Mouse (Mus musculus): ENCODE measurements around the gene Ubr3. TPM values are rescaled to one million over a fixed set of nuclear protein-coding genes. Genes with fewer than 3 reads are reported as not detected.

The Ubr3 gene
- polyA plus RNA-seq (2014; fragmentation: Nextera tagmentation; extraction: Ambion mirVana), result 15.9 and 18.1 TPM in 2 replicates

DNA sequence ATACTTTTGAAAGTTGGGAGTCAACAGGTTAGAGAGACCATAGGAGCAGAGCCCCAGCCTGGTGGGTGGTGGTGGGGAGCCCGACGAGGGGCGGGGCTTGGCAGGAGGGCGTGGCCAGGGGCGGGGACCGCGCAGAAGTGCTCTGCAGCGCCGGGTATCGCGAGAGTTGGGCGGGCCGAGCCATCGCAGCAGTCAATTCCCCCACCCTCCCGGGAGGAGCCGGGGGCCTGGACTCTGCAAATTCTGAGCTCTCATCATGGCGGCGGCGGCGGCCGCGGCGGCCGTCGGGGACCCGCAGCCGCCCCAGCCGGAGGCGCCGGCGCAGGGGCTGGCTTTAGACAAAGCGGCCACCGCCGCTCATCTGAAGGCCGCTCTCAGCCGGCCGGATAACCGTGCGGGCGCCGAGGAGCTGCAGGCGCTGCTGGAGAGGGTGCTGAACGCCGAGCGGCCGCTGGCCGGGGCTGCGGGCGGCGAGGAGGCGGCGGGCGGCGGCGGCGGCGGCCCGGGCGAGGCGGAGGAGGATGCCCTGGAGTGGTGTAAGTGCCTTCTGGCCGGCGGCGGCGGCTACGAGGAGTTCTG, at the start of gene Ubr3:
Ubr3 (plus strand) TSS at position 208 of the 579 bp plus-strand sequence.
- no peaks in the 10 kb centered on the region for H3K9me3 ChIP-seq (replicated peaks; ENCODE audit: control insufficient read depth, low read length)
- no peaks in the 10 kb centered on the region for H3K4me1 ChIP-seq (ENCODE audit: control insufficient read depth, insufficient read depth, low read length)
- no peaks in the 10 kb centered on the region for H3K27me3 ChIP-seq (ENCODE audit: control insufficient read depth, insufficient read depth, low read length)
- H3K36me3 ChIP-seq (replicated peaks; ENCODE audit: control insufficient read depth, insufficient read depth, low read depth, low read length), result no peaks in the 10 kb centered on the region
- peak within 1 kb of the TSS; percentile 92 for H3K4me2 ChIP-seq (ENCODE audit: low read depth, low read length)
- WGBS, result under 1% methylated on average over 41 of the region's 65 CpGs
- peak within 1 kb of the TSS; percentile 89 for H3K4me3 ChIP-seq (ENCODE audit: low read depth, low read length)
- peak within 1 kb of the TSS; percentile 91 for H3K9ac ChIP-seq (replicated peaks; ENCODE audit: low read length)
- H3K27ac ChIP-seq (replicated peaks; ENCODE audit: low read depth, low read length), result peak within 1 kb of the TSS; percentile 89
- ATAC-seq (replicated peaks; ENCODE audit: insufficient number of reproducible peaks, low FRiP score, low TSS enrichment, low read depth) (peak; percentile 96), DNase-seq (ENCODE audit: low spot score) (peak; percentile 97)

GRCm38 (mm10) chr2:69849215-69849614, 47.8 kb upstream of the Ubr3 start:
- Histone ChIP-seq H3K4me3 (ENCODE audit: low read depth, low read length) (no peak overlapping the region), H3K27ac (replicated peaks; ENCODE audit: low read depth, low read length) (no peak overlapping the region), H3K4me2 (ENCODE audit: low read depth, low read length) (no peak overlapping the region), H3K36me3 (replicated peaks; ENCODE audit: control insufficient read depth, insufficient read depth, low read depth, low read length) (no peaks in the 10 kb centered on the region), H3K9me3 (replicated peaks; ENCODE audit: control insufficient read depth, low read length) (no peaks in the 10 kb centered on the region), H3K9ac (replicated peaks; ENCODE audit: low read length) (no peak overlapping the region), H3K27me3 (ENCODE audit: control insufficient read depth, insufficient read depth, low read length) (no peaks in the 10 kb centered on the region), H3K4me1 (ENCODE audit: control insufficient read depth, insufficient read depth, low read length) (no peaks in the 10 kb centered on the region)
- 68% methylated on average over 6 of the region's 6 CpGs for WGBS
- DNase-seq (ENCODE audit: low spot score) (no peak), ATAC-seq (replicated peaks; ENCODE audit: insufficient number of reproducible peaks, low FRiP score, low TSS enrichment, low read depth) (no peak)

- ATAC-seq (replicated peaks; ENCODE audit: insufficient number of reproducible peaks, low FRiP score, low TSS enrichment, low read depth) (no peak), DNase-seq (ENCODE audit: low spot score) (no peak)
- H3K4me3 ChIP-seq (ENCODE audit: low read depth, low read length), result no peak overlapping the region
- 77% methylated on average over 2 of the region's 2 CpGs for WGBS
- H3K9ac ChIP-seq (replicated peaks; ENCODE audit: low read length), result no peak overlapping the region
- no peak overlapping the region for H3K4me2 ChIP-seq (ENCODE audit: low read depth, low read length)
- no peak overlapping the region for H3K27ac ChIP-seq (replicated peaks; ENCODE audit: low read depth, low read length)
- no peaks in the 10 kb centered on the region for H3K9me3 ChIP-seq (replicated peaks; ENCODE audit: control insufficient read depth, low read length)
- no peaks in the 10 kb centered on the region for H3K27me3 ChIP-seq (ENCODE audit: control insufficient read depth, insufficient read depth, low read length)
- H3K36me3 ChIP-seq (replicated peaks; ENCODE audit: control insufficient read depth, insufficient read depth, low read depth, low read length), result no peaks in the 10 kb centered on the region
- no peaks in the 10 kb centered on the region for H3K4me1 ChIP-seq (ENCODE audit: control insufficient read depth, insufficient read depth, low read length)
These were observed 45.5 kb upstream of the Ubr3 start for GRCm38 (mm10) chr2:69851427-69852058.

DNA sequence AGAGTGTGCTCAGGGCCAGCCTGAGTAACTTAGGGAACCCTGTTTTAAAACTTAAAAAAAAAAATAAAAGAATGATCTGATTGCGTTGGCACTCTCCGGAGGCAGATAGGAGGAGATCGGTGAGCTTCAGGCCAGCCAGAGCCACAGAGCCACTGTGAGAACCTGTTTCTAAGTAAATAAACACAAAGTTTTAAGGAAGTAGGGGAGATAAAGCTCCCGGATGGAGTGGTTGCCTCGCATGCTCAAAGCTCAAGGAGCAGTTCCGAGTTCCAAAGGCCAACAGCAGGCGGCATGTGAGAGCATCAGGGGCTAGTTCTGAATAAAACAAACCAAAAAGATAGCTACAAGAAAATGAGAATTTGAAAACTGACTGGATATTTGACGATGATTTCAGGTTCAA, 40.7 kb upstream of the Ubr3 start:
- no peaks in the 10 kb centered on the region for H3K27me3 ChIP-seq (ENCODE audit: control insufficient read depth, insufficient read depth, low read length)
- DNase-seq (ENCODE audit: low spot score), result no peak
- no peaks in the 10 kb centered on the region for H3K9me3 ChIP-seq (replicated peaks; ENCODE audit: control insufficient read depth, low read length)
- H3K36me3 ChIP-seq (replicated peaks; ENCODE audit: control insufficient read depth, insufficient read depth, low read depth, low read length), result no peaks in the 10 kb centered on the region
- ATAC-seq (replicated peaks; ENCODE audit: insufficient number of reproducible peaks, low FRiP score, low TSS enrichment, low read depth), result no peak
- no peaks in the 10 kb centered on the region for H3K4me1 ChIP-seq (ENCODE audit: control insufficient read depth, insufficient read depth, low read length)
- no peak overlapping the region for H3K4me3 ChIP-seq (ENCODE audit: low read depth, low read length)
- H3K9ac ChIP-seq (replicated peaks; ENCODE audit: low read length), result no peak overlapping the region
- H3K4me2 ChIP-seq (ENCODE audit: low read depth, low read length), result no peak overlapping the region
- no peak overlapping the region for H3K27ac ChIP-seq (replicated peaks; ENCODE audit: low read depth, low read length)
- 61% methylated on average over 8 of the region's 8 CpGs for WGBS

GRCm38 (mm10) chr2:69857882-69858281, 39.2 kb upstream of the Ubr3 start:
- no peak overlapping the region for H3K9ac ChIP-seq (replicated peaks; ENCODE audit: low read length)
- 82% methylated on average over 1 of the region's 1 CpGs for WGBS
- H3K4me3 ChIP-seq (ENCODE audit: low read depth, low read length), result no peak overlapping the region
- no peaks in the 10 kb centered on the region for H3K4me1 ChIP-seq (ENCODE audit: control insufficient read depth, insufficient read depth, low read length)
- DNase-seq (ENCODE audit: low spot score) (peak; percentile 12), ATAC-seq (replicated peaks; ENCODE audit: insufficient number of reproducible peaks, low FRiP score, low TSS enrichment, low read depth) (no peak)
- no peaks in the 10 kb centered on the region for H3K36me3 ChIP-seq (replicated peaks; ENCODE audit: control insufficient read depth, insufficient read depth, low read depth, low read length)
- no peaks in the 10 kb centered on the region for H3K9me3 ChIP-seq (replicated peaks; ENCODE audit: control insufficient read depth, low read length)
- no peaks in the 10 kb centered on the region for H3K27me3 ChIP-seq (ENCODE audit: control insufficient read depth, insufficient read depth, low read length)
- no peak overlapping the region for H3K4me2 ChIP-seq (ENCODE audit: low read depth, low read length)
- no peak overlapping the region for H3K27ac ChIP-seq (replicated peaks; ENCODE audit: low read depth, low read length)

GRCm38 (mm10) chr2:69860972-69861452, 36.0 kb upstream of the Ubr3 start:
- H3K4me1 ChIP-seq (ENCODE audit: control insufficient read depth, insufficient read depth, low read length), result no peaks in the 10 kb centered on the region
- peak overlapping the region; percentile 42 for H3K4me2 ChIP-seq (ENCODE audit: low read depth, low read length)
- H3K27me3 ChIP-seq (ENCODE audit: control insufficient read depth, insufficient read depth, low read length), result no peaks in the 10 kb centered on the region
- ATAC-seq (replicated peaks; ENCODE audit: insufficient number of reproducible peaks, low FRiP score, low TSS enrichment, low read depth), result peak; percentile 41; the same call in 1 of the 2 replicates
- 12% methylated on average over 13 of the region's 13 CpGs for WGBS
- no peak for DNase-seq (ENCODE audit: low spot score)
- H3K27ac ChIP-seq (replicated peaks; ENCODE audit: low read depth, low read length), result 0 out of 2 replicates have a peak overlapping the region, but pooled peaks have one; percentile 82
- peak overlapping the region; percentile 100 for H3K4me3 ChIP-seq (ENCODE audit: low read depth, low read length)
- peak overlapping the region; percentile 99 for H3K9ac ChIP-seq (replicated peaks; ENCODE audit: low read length)
- H3K9me3 ChIP-seq (replicated peaks; ENCODE audit: control insufficient read depth, low read length), result no peaks in the 10 kb centered on the region
- no peaks in the 10 kb centered on the region for H3K36me3 ChIP-seq (replicated peaks; ENCODE audit: control insufficient read depth, insufficient read depth, low read depth, low read length)

DNA sequence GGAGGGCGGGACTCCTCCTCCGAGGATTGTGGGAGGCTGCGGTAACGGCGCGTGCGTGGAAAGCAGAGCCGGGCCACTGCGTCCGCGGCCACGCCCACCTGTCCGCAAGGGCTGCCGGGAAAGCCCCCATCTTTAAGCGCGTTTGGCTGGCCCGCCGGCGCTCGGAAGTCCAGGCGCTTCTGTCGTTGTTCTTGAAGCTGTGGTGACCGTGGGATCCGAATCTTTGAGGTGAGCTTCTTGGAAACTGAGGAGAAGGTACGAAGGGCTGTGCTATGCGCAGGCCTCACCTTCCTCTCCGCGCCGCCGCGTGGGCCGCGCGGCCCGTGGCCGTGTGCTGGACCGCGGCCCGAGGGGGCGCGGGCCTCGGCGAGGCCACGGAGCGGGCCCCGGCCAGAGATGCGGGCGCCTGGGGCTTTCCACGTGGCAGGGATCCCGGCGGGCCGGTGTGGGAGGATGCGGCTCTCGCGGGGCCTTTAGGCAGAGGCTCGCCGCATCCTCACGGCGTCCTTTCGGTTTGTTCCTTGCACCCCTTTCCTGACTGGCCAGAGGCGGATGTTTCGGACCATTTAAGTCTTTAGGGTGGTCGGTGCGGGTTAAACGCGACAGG, 35.5 kb upstream of the Ubr3 start, which contains the start of gene Ssb:
Ssb (plus strand) TSS at position 78 of the 607 bp plus-strand sequence.
- Histone ChIP-seq H3K4me1 (ENCODE audit: control insufficient read depth, insufficient read depth, low read length) (no peaks in the 10 kb centered on the region), H3K36me3 (replicated peaks; ENCODE audit: control insufficient read depth, insufficient read depth, low read depth, low read length) (no peaks in the 10 kb centered on the region), H3K27ac (replicated peaks; ENCODE audit: low read depth, low read length) (peak within 1 kb of the TSS; percentile 82), H3K9me3 (replicated peaks; ENCODE audit: control insufficient read depth, low read length) (no peaks in the 10 kb centered on the region), H3K9ac (replicated peaks; ENCODE audit: low read length) (peak within 1 kb of the TSS; percentile 99), H3K4me2 (ENCODE audit: low read depth, low read length) (peak within 1 kb of the TSS; percentile 42), H3K4me3 (ENCODE audit: low read depth, low read length) (peak within 1 kb of the TSS; percentile 100), H3K27me3 (ENCODE audit: control insufficient read depth, insufficient read depth, low read length) (no peaks in the 10 kb centered on the region)
- WGBS, result under 1% methylated on average over 66 of the region's 66 CpGs
- ATAC-seq (replicated peaks; ENCODE audit: insufficient number of reproducible peaks, low FRiP score, low TSS enrichment, low read depth) (peak; percentile 91), DNase-seq (ENCODE audit: low spot score) (peak; percentile 95)
